20 mouse cellular contexts compared by ENCODE assay signal in the genomic region with DNA sequence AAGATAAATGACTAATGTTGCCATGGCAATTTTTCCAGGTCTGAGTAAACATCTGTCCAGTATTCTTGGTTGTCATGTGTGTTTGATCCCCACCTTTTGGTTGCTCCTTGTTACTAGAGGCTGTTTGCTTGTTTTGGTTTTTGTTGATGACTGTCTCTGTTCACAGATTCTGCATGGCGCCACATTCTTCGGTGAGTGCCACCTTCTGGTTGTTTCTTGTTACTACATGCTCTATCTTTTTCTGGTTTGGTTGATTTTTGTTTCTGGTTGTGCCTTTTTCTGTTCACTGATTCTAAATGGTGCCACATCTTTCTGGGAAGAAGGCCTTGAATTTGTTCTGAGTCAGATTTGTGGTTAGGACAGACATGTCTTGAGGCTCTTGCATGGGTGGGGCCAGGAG. TPM values are rescaled to one million over a fixed set of nuclear protein-coding genes. Genes with fewer than 3 reads are reported as not detected.
"Had no signal": no experiment of that assay in that cellular context is flagged by ENCODE, and none has a peak within 500 bp of the region (broad histone marks: within the 10 kb centered on the region; RNA-seq: fewer than 3 reads in every experiment).

No protein-coding gene starts in this region.

- H3K4me1 ChIP-seq: kidney, embryonic 15.5 days; limb, embryonic 13.5 days; liver, embryonic 15.5 days; midbrain, embryonic 12.5 days; neural tube, embryonic 12.5 days had no signal

- H3K4me3 ChIP-seq: kidney, embryonic 15.5 days; limb, embryonic 13.5 days; liver, embryonic 15.5 days; midbrain, embryonic 12.5 days; neural tube, embryonic 12.5 days had no signal

- H3K36me3 ChIP-seq: kidney, embryonic 15.5 days; limb, embryonic 13.5 days; liver, embryonic 15.5 days; midbrain, embryonic 12.5 days; neural tube, embryonic 12.5 days had no signal

- H3K27ac ChIP-seq: kidney, embryonic 15.5 days; limb, embryonic 13.5 days; liver, embryonic 15.5 days; midbrain, embryonic 12.5 days; neural tube, embryonic 12.5 days had no signal

- H3K9ac ChIP-seq: kidney, embryonic 15.5 days; limb, embryonic 13.5 days; liver, embryonic 15.5 days; lung, embryonic 14.5 days; midbrain, embryonic 12.5 days; neural tube, embryonic 12.5 days had no signal

- H3K27me3 ChIP-seq: kidney, embryonic 15.5 days; limb, embryonic 13.5 days; liver, embryonic 15.5 days; midbrain, embryonic 12.5 days; neural tube, embryonic 12.5 days had no signal

- H3K4me2 ChIP-seq: kidney, embryonic 15.5 days; limb, embryonic 13.5 days; liver, embryonic 11.5 days; liver, embryonic 15.5 days; lung, embryonic 14.5 days; midbrain, embryonic 12.5 days; neural tube, embryonic 12.5 days had no signal

- DNase-seq: kidney, adult 18-20 months; kidney, postnatal 25 days; left cerebral cortex, postnatal 4 days; lung, embryonic 14.5 days; lung, postnatal 10 days; lung, postnatal 4 days; thymus, adult 2 months; thymus, postnatal 25 days had no signal

RNA-seq across cellular contexts. Expression of gene B020004J07Rik, which starts 7.1 kb away (rescaled TPM):
- total RNA-seq: layer of hippocampus, postnatal 10 days; left cerebral cortex, postnatal 4 days; megakaryocyte, adult 5-6 weeks; neutrophil, adult 5-6 weeks had no signal
- polyA plus RNA-seq: kidney, embryonic 15.5 days; limb, embryonic 13.5 days; liver, embryonic 11.5 days; liver, embryonic 15.5 days; lung, embryonic 14.5 days; midbrain, embryonic 12.5 days; neural tube, embryonic 12.5 days; stomach, embryonic 14.5 days; testis, adult 2 months; thymus, adult 2 months; urinary bladder, adult 2 months had no signal

RNA-seq across cellular contexts. Expression of gene C130073F10Rik, which starts 42.7 kb away (rescaled TPM):
- total RNA-seq: layer of hippocampus, postnatal 10 days; left cerebral cortex, postnatal 4 days; megakaryocyte, adult 5-6 weeks; neutrophil, adult 5-6 weeks had no signal
- polyA plus RNA-seq: kidney, embryonic 15.5 days; limb, embryonic 13.5 days; liver, embryonic 11.5 days; liver, embryonic 15.5 days; lung, embryonic 14.5 days; midbrain, embryonic 12.5 days; neural tube, embryonic 12.5 days; stomach, embryonic 14.5 days; testis, adult 2 months; thymus, adult 2 months; urinary bladder, adult 2 months had no signal

RNA-seq across cellular contexts. Expression of gene Gm12800, which starts 58.0 kb away (rescaled TPM):
- total RNA-seq: layer of hippocampus, postnatal 10 days; left cerebral cortex, postnatal 4 days; megakaryocyte, adult 5-6 weeks; neutrophil, adult 5-6 weeks had no signal
- polyA plus RNA-seq: kidney, embryonic 15.5 days; limb, embryonic 13.5 days; liver, embryonic 11.5 days; liver, embryonic 15.5 days; lung, embryonic 14.5 days; midbrain, embryonic 12.5 days; neural tube, embryonic 12.5 days; stomach, embryonic 14.5 days; testis, adult 2 months; thymus, adult 2 months; urinary bladder, adult 2 months had no signal
